Mouse (Mus musculus) forebrain, embryonic 12.5 days (tissue): ENCODE data around the gene Tspan5. TPM values are rescaled to one million over a fixed set of nuclear protein-coding genes. Genes with fewer than 3 reads are reported as not detected.
A peak's percentile ranks its signal among the peaks of the same experiment; 100 is the strongest.

ENCODE experiments used
- ATAC-seq: fragments of 200-750 bp; cut with Nextera tagmentation; 2 replicates; pipeline ENCODE4 v1.8.0; 2017; ENCODE audit warnings: moderate TSS enrichment; ENCODE audit not compliant: low FRiP score
- H3K27ac ChIP-seq: fragments of 300-500 bp; sonication (generic); 2 replicates; pipeline ENCODE4 v1.5.1; 2016; ENCODE audit warnings: mild to moderate bottlenecking
- H3K27me3 ChIP-seq: fragments of 300-500 bp; sonication (generic); 2 replicates; pipeline ENCODE4 v1.6.1; 2016; ENCODE audit warnings: mild to moderate bottlenecking
- H3K36me3 ChIP-seq: fragments of 300-500 bp; sonication (generic); replicated peaks from 2 replicates; pipeline ENCODE4 v1.6.1; 2016; ENCODE audit warnings: mild to moderate bottlenecking
- H3K4me1 ChIP-seq: fragments of 300-500 bp; sonication (generic); 2 replicates; pipeline ENCODE4 v1.6.1; 2016
- H3K4me2 ChIP-seq: fragments of 300-500 bp; sonication (generic); 2 replicates; pipeline ENCODE4 v1.6.1; 2016; ENCODE audit warnings: mild to moderate bottlenecking, moderate library complexity
- H3K4me3 ChIP-seq: fragments of 300-500 bp; sonication (generic); replicated peaks from 2 replicates; pipeline ENCODE4 v1.5.1; 2016; ENCODE audit warnings: mild to moderate bottlenecking
- H3K9ac ChIP-seq: fragments of 300-500 bp; sonication (generic); 2 replicates; pipeline ENCODE4 v1.6.1; 2016; ENCODE audit warnings: mild to moderate bottlenecking
- H3K9me3 ChIP-seq: fragments of 300-500 bp; sonication (generic); 2 replicates; pipeline ENCODE4 v1.6.1; 2016
- WGBS: fragments of 180-500 bp; shearing (Covaris S2); methylation state at CpG from one replicate; pipeline ENCODE4 v1.1.7; 2016; 5-methylcytosine and 5-hydroxymethylcytosine counted together
- polyA plus RNA-seq: library from polyadenylated mRNA; unstranded; fragments of >200 nt; fragmentation: Nextera tagmentation; extraction: Ambion mirVana; gene quantifications from 2 replicates; pipeline ENCODE4 v1.2.1, GENCODE M21; 2016

Tspan5 gene
- polyA plus RNA-seq, 1 experiment from 2014 or later = 62.4 TPM

- Histone ChIP-seq H3K9ac (no peak overlapping the region), H3K27ac (no peak overlapping the region), H3K4me2 (no peak overlapping the region), H3K9me3 (no peaks in the 10 kb centered on the region), H3K4me3 (no peak overlapping the region), H3K36me3 (no peaks in the 10 kb centered on the region), H3K27me3 (no peaks in the 10 kb centered on the region), H3K4me1 (peaks cover 27% of the 10 kb centered on the region)
- ATAC-seq = 0 out of 2 replicates have a peak, but pooled peaks have one; percentile 21
- WGBS = 94% methylated on average over 13 of the region's 13 CpGs
These were observed 19.5 kb downstream of the Tspan5 start for GRCm38 (mm10) chr3:138761531-138761930.

- no peak for ATAC-seq
- 94% methylated on average over 9 of the region's 9 CpGs for WGBS
- H3K4me2 ChIP-seq = no peak overlapping the region
- H3K27me3 ChIP-seq = no peaks in the 10 kb centered on the region
- no peak overlapping the region for H3K9ac ChIP-seq
- H3K9me3 ChIP-seq = no peaks in the 10 kb centered on the region
- no peak overlapping the region for H3K27ac ChIP-seq
- no peaks in the 10 kb centered on the region for H3K36me3 ChIP-seq
- peaks cover 29% of the 10 kb centered on the region for H3K4me1 ChIP-seq
- H3K4me3 ChIP-seq = no peak overlapping the region
These were observed 21.9 kb downstream of the Tspan5 start for GRCm38 (mm10) chr3:138763941-138764340.

GRCm38 (mm10) chr3:138764782-138765181, 22.8 kb downstream of the Tspan5 start:
- no peak overlapping the region for H3K4me2 ChIP-seq
- H3K4me1 ChIP-seq = peaks cover 28% of the 10 kb centered on the region
- no peaks in the 10 kb centered on the region for H3K27me3 ChIP-seq
- H3K9me3 ChIP-seq = no peaks in the 10 kb centered on the region
- ATAC-seq = no peak
- WGBS = 72% methylated on average over 3 of the region's 3 CpGs
- no peaks in the 10 kb centered on the region for H3K36me3 ChIP-seq
- no peak overlapping the region for H3K27ac ChIP-seq
- no peak overlapping the region for H3K4me3 ChIP-seq
- H3K9ac ChIP-seq = no peak overlapping the region

- Histone ChIP-seq H3K9me3 (no peaks in the 10 kb centered on the region), H3K27me3 (no peaks in the 10 kb centered on the region), H3K27ac (no peak overlapping the region), H3K9ac (no peak overlapping the region), H3K36me3 (no peaks in the 10 kb centered on the region), H3K4me1 (peaks cover 27% of the 10 kb centered on the region), H3K4me2 (no peak overlapping the region), H3K4me3 (no peak overlapping the region)
- WGBS = 73% methylated on average over 8 of the region's 8 CpGs
- no peak for ATAC-seq
These were observed 25.0 kb downstream of the Tspan5 start for GRCm38 (mm10) chr3:138767034-138767433.

GRCm38 (mm10) chr3:138768541-138769093, 26.6 kb downstream of the Tspan5 start:
- no peak for ATAC-seq
- 72% methylated on average over 12 of the region's 12 CpGs for WGBS
- H3K9ac ChIP-seq = no peak overlapping the region
- H3K27ac ChIP-seq = no peak overlapping the region
- no peak overlapping the region for H3K4me3 ChIP-seq
- no peaks in the 10 kb centered on the region for H3K36me3 ChIP-seq
- no peak overlapping the region for H3K4me2 ChIP-seq
- no peaks in the 10 kb centered on the region for H3K9me3 ChIP-seq
- H3K4me1 ChIP-seq = peaks cover 27% of the 10 kb centered on the region
- H3K27me3 ChIP-seq = no peaks in the 10 kb centered on the region

- H3K27ac ChIP-seq = no peak overlapping the region
These were observed 28.8 kb downstream of the Tspan5 start for GRCm38 (mm10) chr3:138770650-138771331.

GRCm38 (mm10) chr3:138771549-138772333, 29.7 kb downstream of the Tspan5 start:
- H3K4me1 ChIP-seq = peaks cover 37% of the 10 kb centered on the region

More at GRCm38 (mm10) chr3:138770650-138771331, 28.8 kb downstream of the Tspan5 start:
- Histone ChIP-seq H3K9me3 (no peaks in the 10 kb centered on the region), H3K36me3 (no peaks in the 10 kb centered on the region), H3K4me2 (no peak overlapping the region), H3K4me1 (peaks cover 37% of the 10 kb centered on the region), H3K4me3 (no peak overlapping the region), H3K9ac (no peak overlapping the region), H3K27me3 (no peaks in the 10 kb centered on the region)
- ATAC-seq = no peak
- WGBS = 65% methylated on average over 10 of the region's 10 CpGs

GRCm38 (mm10) chr3:138773871-138774606, 32.0 kb downstream of the Tspan5 start:
- Histone ChIP-seq H3K9ac (no peak overlapping the region), H3K4me3 (no peak overlapping the region), H3K27me3 (no peaks in the 10 kb centered on the region), H3K36me3 (no peaks in the 10 kb centered on the region), H3K4me2 (no peak overlapping the region), H3K27ac (no peak overlapping the region), H3K9me3 (no peaks in the 10 kb centered on the region), H3K4me1 (peaks cover 42% of the 10 kb centered on the region)
- ATAC-seq = no peak
- 64% methylated on average over 9 of the region's 9 CpGs for WGBS

More at GRCm38 (mm10) chr3:138771549-138772333, 29.7 kb downstream of the Tspan5 start:
- Histone ChIP-seq H3K9me3 (no peaks in the 10 kb centered on the region), H3K9ac (no peak overlapping the region), H3K36me3 (no peaks in the 10 kb centered on the region), H3K4me2 (no peak overlapping the region), H3K27me3 (no peaks in the 10 kb centered on the region), H3K27ac (no peak overlapping the region), H3K4me3 (no peak overlapping the region)
- 85% methylated on average over 12 of the region's 12 CpGs for WGBS
- ATAC-seq = no peak

- Histone ChIP-seq H3K4me2 (no peak overlapping the region), H3K4me3 (no peak overlapping the region), H3K36me3 (no peaks in the 10 kb centered on the region), H3K9me3 (no peaks in the 10 kb centered on the region), H3K27me3 (no peaks in the 10 kb centered on the region), H3K27ac (no peak overlapping the region), H3K9ac (no peak overlapping the region), H3K4me1 (peaks cover 47% of the 10 kb centered on the region)
- no peak for ATAC-seq
- 69% methylated on average over 4 of the region's 4 CpGs for WGBS
These were observed 32.6 kb downstream of the Tspan5 start for GRCm38 (mm10) chr3:138774607-138774943.

- H3K4me1 ChIP-seq = peaks cover 42% of the 10 kb centered on the region
- WGBS = 80% methylated on average over 7 of the region's 7 CpGs
These were observed 34.1 kb downstream of the Tspan5 start for GRCm38 (mm10) chr3:138775926-138776715.

GRCm38 (mm10) chr3:138781492-138781891, 39.5 kb downstream of the Tspan5 start:
- Histone ChIP-seq H3K27ac (0 out of 2 replicates have a peak overlapping the region, but pooled peaks have one; percentile 10), H3K4me1 (peaks cover 54% of the 10 kb centered on the region), H3K9me3 (no peaks in the 10 kb centered on the region), H3K27me3 (no peaks in the 10 kb centered on the region), H3K4me2 (no peak overlapping the region), H3K36me3 (no peaks in the 10 kb centered on the region), H3K9ac (no peak overlapping the region), H3K4me3 (no peak overlapping the region)
- ATAC-seq = peak; percentile 24; the same call in 1 of the 2 replicates
- WGBS = 79% methylated on average over 9 of the region's 9 CpGs

More at GRCm38 (mm10) chr3:138775926-138776715, 34.1 kb downstream of the Tspan5 start:
- no peak overlapping the region for H3K4me2 ChIP-seq
- no peak overlapping the region for H3K9ac ChIP-seq
- no peak overlapping the region for H3K27ac ChIP-seq
- ATAC-seq = no peak
- no peaks in the 10 kb centered on the region for H3K36me3 ChIP-seq
- no peaks in the 10 kb centered on the region for H3K27me3 ChIP-seq
- no peak overlapping the region for H3K4me3 ChIP-seq
- no peaks in the 10 kb centered on the region for H3K9me3 ChIP-seq
